Mouse (Mus musculus) forebrain, embryonic 13.5 days (tissue): ENCODE data around the gene Cyp17a1. TPM values are rescaled to one million over a fixed set of nuclear protein-coding genes. Genes with fewer than 3 reads are reported as not detected.

Experiments used
- ATAC-seq: fragments of 200-750 bp; cut with Nextera tagmentation; 2 replicates; pipeline ENCODE4 v1.8.0; 2017
- H3K27ac ChIP-seq: fragments of 300-500 bp; sonication (generic); 2 replicates; pipeline ENCODE4 v1.5.1; 2015; ENCODE audit warnings: inconsistent platforms, mild to moderate bottlenecking, moderate library complexity
- H3K27me3 ChIP-seq: fragments of 300-500 bp; sonication (generic); 2 replicates; pipeline ENCODE4 v1.6.1; 2015; ENCODE audit warnings: mild to moderate bottlenecking, inconsistent platforms
- H3K36me3 ChIP-seq: fragments of 300-500 bp; sonication (generic); 2 replicates; pipeline ENCODE4 v1.6.1; 2015; ENCODE audit warnings: mild to moderate bottlenecking, inconsistent platforms; ENCODE audit not compliant: poor library complexity, severe bottlenecking
- H3K4me1 ChIP-seq: fragments of 300-500 bp; sonication (generic); 2 replicates; pipeline ENCODE4 v1.6.1; 2015; ENCODE audit warnings: inconsistent platforms
- H3K4me2 ChIP-seq: fragments of 300-500 bp; sonication (generic); 2 replicates; pipeline ENCODE4 v1.6.1; 2015; ENCODE audit warnings: inconsistent platforms, mild to moderate bottlenecking, moderate library complexity
- H3K4me3 ChIP-seq: fragments of 300-500 bp; sonication (generic); 2 replicates; pipeline ENCODE4 v1.5.1; 2015; ENCODE audit warnings: mild to moderate bottlenecking, inconsistent platforms
- H3K9ac ChIP-seq: fragments of 300-500 bp; sonication (generic); 2 replicates; pipeline ENCODE4 v1.6.1; 2015; ENCODE audit warnings: mild to moderate bottlenecking, inconsistent platforms
- H3K9me3 ChIP-seq: fragments of 300-500 bp; sonication (generic); replicated peaks from 2 replicates; pipeline ENCODE4 v1.6.1; 2016; ENCODE audit warnings: inconsistent platforms
- WGBS: fragments of 180-500 bp; shearing (Covaris S2); methylation state at CpG from one replicate; pipeline ENCODE4 v1.1.7; 2015; 5-methylcytosine and 5-hydroxymethylcytosine counted together
- polyA plus RNA-seq: library from polyadenylated mRNA; unstranded; fragments of >200 nt; fragmentation: Nextera tagmentation; extraction: Ambion mirVana; gene quantifications from 2 replicates; pipeline ENCODE4 v1.2.1, GENCODE M21; 2015

Cyp17a1 gene
- polyA plus RNA-seq: not detected in 2 replicates

DNA sequence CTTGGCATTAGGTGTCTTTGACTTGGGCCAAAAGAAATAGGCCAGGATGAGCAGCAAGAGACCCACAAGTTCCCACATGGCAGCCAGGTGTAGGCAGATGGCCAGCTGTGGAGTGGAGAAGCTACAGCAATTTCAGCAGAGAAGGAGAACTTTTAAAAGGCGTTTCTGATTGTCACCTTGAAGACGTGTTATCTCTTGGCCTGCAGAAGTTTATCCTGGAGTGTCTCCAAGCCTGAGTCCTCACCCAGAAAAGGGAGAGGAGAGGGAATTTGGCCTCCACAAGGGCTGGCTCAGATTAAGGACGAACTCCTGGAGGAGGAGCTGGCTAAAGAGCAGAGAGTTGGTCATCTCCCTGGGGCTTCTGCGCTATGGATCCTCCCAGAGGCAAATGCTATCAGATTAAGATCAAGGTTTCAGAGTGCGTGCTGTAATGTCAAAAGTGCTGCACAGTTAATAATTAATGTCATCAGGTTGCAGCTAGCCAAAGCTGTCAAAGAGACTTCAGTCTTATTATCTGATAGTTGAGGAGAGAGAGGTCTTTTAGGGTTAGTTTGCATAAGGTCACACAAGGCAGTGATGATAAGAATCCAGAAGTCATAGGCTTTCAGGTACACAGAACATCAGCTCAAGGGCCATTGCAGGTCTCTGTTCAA lies at the start of gene Cyp17a1:
Gene Cyp17a1 (minus strand): TSS at position 407 of the 653 bp plus-strand sequence.
- Histone ChIP-seq H3K4me1 (no peaks in the 10 kb centered on the region), H3K27me3 (0 out of 2 replicates have a peak, but pooled peaks cover 5% of the 10 kb centered on the region), H3K4me2 (no peak within 1 kb of the TSS), H3K9ac (no peak within 1 kb of the TSS), H3K36me3 (no peaks in the 10 kb centered on the region), H3K4me3 (no peak within 1 kb of the TSS), H3K9me3 (no peaks in the 10 kb centered on the region), H3K27ac (no peak within 1 kb of the TSS)
- no peak for ATAC-seq
- 79% methylated on average over 5 of the region's 5 CpGs for WGBS

DNA sequence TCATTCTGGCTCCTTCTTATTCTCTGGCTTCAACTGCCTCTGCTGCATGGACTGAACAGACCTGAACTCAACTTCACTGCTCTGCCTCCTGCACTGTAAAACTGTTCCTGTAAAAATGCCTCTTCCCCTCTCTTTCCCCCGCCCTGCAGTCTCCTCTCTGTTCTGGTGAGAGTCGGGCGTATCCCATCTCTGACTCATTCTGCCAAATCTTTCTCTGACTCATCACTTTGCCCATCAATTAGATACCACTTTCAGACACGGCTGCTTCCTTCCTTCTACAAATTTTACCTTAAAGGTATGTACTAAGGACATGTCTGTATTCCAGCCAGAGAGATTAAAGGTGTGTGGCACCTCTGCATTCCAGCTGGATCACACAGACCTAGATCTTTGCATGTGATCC lies 45.2 kb upstream of the Cyp17a1 start:
- H3K36me3 ChIP-seq: 0 out of 2 replicates have a peak, but pooled peaks cover 3% of the 10 kb centered on the region
- H3K4me3 ChIP-seq: no peak overlapping the region
- H3K27ac ChIP-seq: no peak overlapping the region
- no peaks in the 10 kb centered on the region for H3K27me3 ChIP-seq
- no peak for ATAC-seq
- peaks cover 9% of the 10 kb centered on the region; the same call in 1 of the 2 replicates for H3K9me3 ChIP-seq
- H3K4me1 ChIP-seq: no peaks in the 10 kb centered on the region
- H3K9ac ChIP-seq: no peak overlapping the region
- WGBS: 85% methylated on average over 4 of the region's 4 CpGs
- H3K4me2 ChIP-seq: no peak overlapping the region

DNA sequence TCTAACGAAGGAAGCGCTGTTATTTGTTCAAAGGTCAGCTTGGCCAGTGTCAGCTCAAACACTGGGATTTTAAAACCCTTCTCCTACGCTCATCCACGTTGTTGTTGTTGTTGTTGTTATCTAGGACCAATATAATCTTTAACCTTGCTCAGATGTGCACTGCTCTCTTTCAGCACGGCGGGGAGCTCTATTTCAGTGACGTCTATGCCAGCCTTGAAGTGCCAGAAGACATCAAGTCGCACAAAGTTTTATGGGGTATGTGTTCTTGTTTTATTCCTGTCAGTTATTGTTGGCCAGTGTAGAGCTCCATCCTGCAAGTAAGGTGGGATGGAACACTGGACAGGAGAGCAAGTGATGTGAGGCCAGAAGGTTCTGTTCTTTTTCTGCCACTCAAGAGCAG lies 42.0 kb upstream of the Cyp17a1 start:
- H3K4me1 ChIP-seq: no peaks in the 10 kb centered on the region
- no peak for ATAC-seq
- 92% methylated on average over 8 of the region's 8 CpGs for WGBS

DNA sequence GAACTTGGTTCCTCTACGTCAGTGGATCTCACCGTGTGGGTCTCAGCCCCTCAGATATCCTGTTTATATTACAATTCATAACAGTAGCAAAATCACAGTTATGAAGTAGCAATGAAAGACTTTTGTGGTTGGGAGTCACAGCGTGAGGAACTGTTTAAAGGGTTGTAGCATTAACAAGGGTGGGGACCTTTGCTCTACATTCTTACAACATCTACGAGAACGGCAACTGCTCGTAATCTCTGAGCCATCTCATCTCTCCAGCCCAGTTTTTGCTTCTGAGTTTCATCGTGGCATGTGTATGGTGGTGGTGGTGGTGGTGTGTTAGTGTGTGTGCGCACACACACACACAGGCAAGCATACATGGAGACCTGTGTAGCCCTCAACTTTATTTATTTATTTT lies 41.3 kb upstream of the Cyp17a1 start:
- no peak for ATAC-seq
- 96% methylated on average over 8 of the region's 8 CpGs for WGBS
- Histone ChIP-seq H3K4me2 (no peak overlapping the region), H3K9ac (no peak overlapping the region), H3K27me3 (no peaks in the 10 kb centered on the region), H3K4me1 (no peaks in the 10 kb centered on the region), H3K4me3 (no peak overlapping the region), H3K36me3 (0 out of 2 replicates have a peak, but pooled peaks cover 3% of the 10 kb centered on the region), H3K27ac (no peak overlapping the region), H3K9me3 (peaks cover 9% of the 10 kb centered on the region; the same call in 1 of the 2 replicates)

More for the DNA sequence above, 42.0 kb upstream of the Cyp17a1 start:
- H3K4me2 ChIP-seq: no peak overlapping the region
- peaks cover 9% of the 10 kb centered on the region; the same call in 1 of the 2 replicates for H3K9me3 ChIP-seq
- H3K9ac ChIP-seq: no peak overlapping the region
- H3K4me3 ChIP-seq: no peak overlapping the region
- H3K36me3 ChIP-seq: 0 out of 2 replicates have a peak, but pooled peaks cover 3% of the 10 kb centered on the region
- H3K27me3 ChIP-seq: no peaks in the 10 kb centered on the region
- no peak overlapping the region for H3K27ac ChIP-seq

- no peak for ATAC-seq
- Histone ChIP-seq H3K4me2 (no peak overlapping the region), H3K9ac (no peak overlapping the region), H3K27ac (no peak overlapping the region), H3K9me3 (no peaks in the 10 kb centered on the region), H3K4me1 (peaks cover 11% of the 10 kb centered on the region), H3K4me3 (no peak overlapping the region), H3K36me3 (no peaks in the 10 kb centered on the region), H3K27me3 (no peaks in the 10 kb centered on the region)
- 94% methylated on average over 4 of the region's 4 CpGs for WGBS
These were observed 37.6 kb upstream of the Cyp17a1 start for GRCm38 (mm10) chr19:46710614-46711013.

- H3K4me3 ChIP-seq: peak within 1 kb of the TSS; percentile 41
- H3K4me1 ChIP-seq: peaks cover 11% of the 10 kb centered on the region
- WGBS: 14% methylated on average over 31 of the region's 31 CpGs
- no peaks in the 10 kb centered on the region for H3K9me3 ChIP-seq
- peak within 1 kb of the TSS; percentile 62 for H3K4me2 ChIP-seq
- no peaks in the 10 kb centered on the region for H3K36me3 ChIP-seq
- peak within 1 kb of the TSS; percentile 58 for H3K9ac ChIP-seq
- no peak within 1 kb of the TSS for H3K27ac ChIP-seq
- no peaks in the 10 kb centered on the region for H3K27me3 ChIP-seq
- no peak for ATAC-seq
These were observed 34.6 kb upstream of the Cyp17a1 start, which contains the start of gene As3mt for GRCm38 (mm10) chr19:46707296-46708151. As3mt (plus strand) TSS chr19:46707458.

GRCm38 (mm10) chr19:46706540-46707295 lies 33.7 kb upstream of the Cyp17a1 start:
- H3K36me3 ChIP-seq: no peaks in the 10 kb centered on the region
- no peak overlapping the region for H3K9ac ChIP-seq
- no peak overlapping the region for H3K27ac ChIP-seq
- no peaks in the 10 kb centered on the region for H3K27me3 ChIP-seq
- H3K4me1 ChIP-seq: peaks cover 11% of the 10 kb centered on the region
- H3K4me2 ChIP-seq: peak overlapping the region; percentile 62
- 83% methylated on average over 9 of the region's 9 CpGs for WGBS
- peak overlapping the region; percentile 41 for H3K4me3 ChIP-seq
- ATAC-seq: no peak
- no peaks in the 10 kb centered on the region for H3K9me3 ChIP-seq

- no peak for ATAC-seq
- WGBS: 65% methylated on average over 7 of the region's 7 CpGs
- H3K4me1 ChIP-seq: peaks cover 11% of the 10 kb centered on the region
- 0 out of 2 replicates have a peak, but pooled peaks cover 6% of the 10 kb centered on the region for H3K36me3 ChIP-seq
- H3K9ac ChIP-seq: no peak overlapping the region
- H3K4me2 ChIP-seq: no peak overlapping the region
- no peak overlapping the region for H3K4me3 ChIP-seq
- no peaks in the 10 kb centered on the region for H3K27me3 ChIP-seq
- no peak overlapping the region for H3K27ac ChIP-seq
- H3K9me3 ChIP-seq: no peaks in the 10 kb centered on the region
These were observed 33.0 kb upstream of the Cyp17a1 start for GRCm38 (mm10) chr19:46705779-46706495.

- Histone ChIP-seq H3K36me3 (peaks cover 13% of the 10 kb centered on the region; the same call in 1 of the 2 replicates), H3K27ac (no peak overlapping the region), H3K4me2 (no peak overlapping the region), H3K27me3 (no peaks in the 10 kb centered on the region), H3K4me1 (no peaks in the 10 kb centered on the region), H3K9ac (no peak overlapping the region), H3K4me3 (no peak overlapping the region), H3K9me3 (no peaks in the 10 kb centered on the region)
- 93% methylated on average over 9 of the region's 9 CpGs for WGBS
- ATAC-seq: no peak
These were observed 28.2 kb upstream of the Cyp17a1 start for GRCm38 (mm10) chr19:46701156-46701555.

DNA sequence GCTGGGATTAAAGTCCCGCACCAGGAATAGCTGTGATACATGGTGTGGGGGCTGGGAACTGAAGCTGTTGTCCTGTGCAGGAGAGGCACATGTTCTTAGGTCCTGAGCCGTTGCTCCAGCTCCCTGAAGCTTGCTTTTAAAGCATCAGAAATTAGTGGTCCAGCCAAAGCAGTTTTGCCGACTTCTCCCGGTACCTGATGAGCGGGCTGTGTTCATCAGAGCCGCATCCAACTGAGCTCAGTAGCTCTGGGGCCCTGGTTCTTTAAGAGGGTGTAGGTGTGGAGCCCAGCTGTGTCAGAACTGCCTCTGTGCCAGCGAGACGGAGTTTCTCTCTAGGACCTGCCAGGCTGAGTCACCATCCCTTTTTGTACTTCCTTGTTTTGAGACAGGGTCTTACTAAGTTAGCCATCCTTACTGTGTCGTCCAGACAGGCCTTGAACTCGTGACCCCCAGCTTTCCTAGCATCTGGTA lies 26.1 kb upstream of the Cyp17a1 start:
- ATAC-seq: no peak
- Histone ChIP-seq H3K9me3 (no peaks in the 10 kb centered on the region), H3K4me2 (no peak overlapping the region), H3K4me3 (no peak overlapping the region), H3K27ac (no peak overlapping the region), H3K9ac (no peak overlapping the region), H3K4me1 (no peaks in the 10 kb centered on the region), H3K27me3 (no peaks in the 10 kb centered on the region), H3K36me3 (peaks cover 20% of the 10 kb centered on the region; the same call in 1 of the 2 replicates)
- 81% methylated on average over 10 of the region's 10 CpGs for WGBS

- Histone ChIP-seq H3K4me1 (no peaks in the 10 kb centered on the region), H3K27ac (no peak overlapping the region), H3K4me2 (no peak overlapping the region), H3K9me3 (no peaks in the 10 kb centered on the region), H3K36me3 (peaks cover 20% of the 10 kb centered on the region; the same call in 1 of the 2 replicates), H3K27me3 (no peaks in the 10 kb centered on the region), H3K9ac (no peak overlapping the region), H3K4me3 (no peak overlapping the region)
- ATAC-seq: no peak
- 44% methylated on average over 19 of the region's 19 CpGs for WGBS
These were observed 25.0 kb upstream of the Cyp17a1 start for GRCm38 (mm10) chr19:46697840-46698517.
